Mouse (Mus musculus) gastrocnemius, postnatal 14 days (tissue): ENCODE data around the gene Gm17490. TPM values are rescaled to one million over a fixed set of nuclear protein-coding genes. Genes with fewer than 3 reads are reported as not detected.
"Not testable (repeated sequence)": the region's sequence is repeated elsewhere in the genome, so short reads cannot be mapped to it uniquely, and the experiment has no call there.

Source experiments
- DNase-seq: peaks from one replicate; pipeline ENCODE4 v3.0.0; 2021; ENCODE audit warnings: mixed read lengths
- intact Hi-C: fragments of 180-260 bp; cut with DNase I; formaldehyde crosslinking; loops from one replicate; pipeline ENCODE4 v1.15.1; 2025; ENCODE audit warnings: low total_unique reads
- total RNA-seq, 2 experiments: library from RNA; stranded (reverse); gene quantifications; 2 replicates each; pipeline ENCODE4 v1.2.3; 2021

The Gm17490 gene
- total RNA-seq, 2 experiments from 2014 or later: not detected

- no peak for DNase-seq
- intact Hi-C loops: no loop called here
Observed at GRCm38 (mm10) chr2:11636138-11636480, 10.0 kb upstream of the Gm17490 start.

DNA sequence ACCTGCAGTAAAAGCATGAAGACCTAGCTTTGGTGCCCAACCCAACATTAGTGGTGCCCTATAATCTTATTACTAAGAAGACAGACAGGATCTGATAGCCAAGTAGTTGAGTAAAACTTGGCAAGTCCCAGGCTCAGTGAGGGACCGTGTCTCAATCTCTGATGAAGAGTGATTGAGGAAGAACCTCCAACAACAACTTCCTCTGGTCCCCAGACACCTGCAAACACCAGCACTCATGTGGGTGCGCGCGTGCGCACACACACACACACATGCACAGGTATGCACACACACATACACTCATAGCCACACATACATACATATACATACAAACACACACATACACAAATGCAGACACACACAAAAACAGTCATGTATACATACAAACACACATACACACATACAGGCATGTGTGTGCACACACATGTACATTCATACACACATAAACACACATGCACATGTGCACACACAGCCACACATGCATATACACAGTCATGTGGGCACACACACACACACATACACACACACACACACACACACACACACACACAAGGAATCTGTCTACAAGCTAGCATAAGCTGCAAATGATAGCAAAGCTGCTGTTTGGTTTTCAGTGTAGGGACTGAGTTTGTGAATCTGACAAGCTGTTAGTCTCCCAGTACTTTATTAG, 9.5 kb upstream of the Gm17490 start:
- intact Hi-C loops: no loop called here
- no peak for DNase-seq

GRCm38 (mm10) chr2:11635035-11635434, 9.0 kb upstream of the Gm17490 start:
- no peak for DNase-seq
- intact Hi-C loops: no loop called here

GRCm38 (mm10) chr2:11623726-11624125, 2.3 kb downstream of the Gm17490 start:
- intact Hi-C loops: no loop called here
- no peak for DNase-seq

- intact Hi-C loops: no loop called here
- no peak for DNase-seq
Observed at GRCm38 (mm10) chr2:11623173-11623572, 2.9 kb downstream of the Gm17490 start.

- no peak for DNase-seq
- intact Hi-C loops: no loop called here
Observed at GRCm38 (mm10) chr2:11619598-11619997, 6.5 kb downstream of the Gm17490 start.

- intact Hi-C loops: no loop called here
- DNase-seq: no peak
Observed at GRCm38 (mm10) chr2:11616846-11617245, 9.2 kb downstream of the Gm17490 start.

GRCm38 (mm10) chr2:11612939-11613338, 13.1 kb downstream of the Gm17490 start:
- DNase-seq, intact Hi-C loops: not testable (repeated sequence)

DNA sequence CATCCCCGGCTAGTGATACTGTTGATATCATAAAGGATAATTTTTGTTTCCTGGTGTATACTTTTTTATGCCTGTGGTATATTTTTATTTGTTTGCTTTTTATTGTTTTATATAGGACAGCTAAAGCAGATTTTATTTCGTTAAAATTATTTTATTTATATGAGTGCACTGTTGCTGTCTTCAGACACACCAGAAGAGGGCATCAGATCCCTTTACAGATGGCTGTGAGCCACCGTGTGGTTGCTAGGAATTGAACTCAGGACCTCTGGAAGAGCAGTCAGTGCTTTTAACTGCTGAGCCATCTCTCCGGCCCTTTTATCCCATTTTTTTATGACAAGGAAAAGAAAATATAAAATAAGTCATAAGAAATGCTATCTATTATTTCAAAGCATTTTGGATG, 19.3 kb downstream of the Gm17490 start:
- intact Hi-C loops, DNase-seq: not testable (repeated sequence)

DNA sequence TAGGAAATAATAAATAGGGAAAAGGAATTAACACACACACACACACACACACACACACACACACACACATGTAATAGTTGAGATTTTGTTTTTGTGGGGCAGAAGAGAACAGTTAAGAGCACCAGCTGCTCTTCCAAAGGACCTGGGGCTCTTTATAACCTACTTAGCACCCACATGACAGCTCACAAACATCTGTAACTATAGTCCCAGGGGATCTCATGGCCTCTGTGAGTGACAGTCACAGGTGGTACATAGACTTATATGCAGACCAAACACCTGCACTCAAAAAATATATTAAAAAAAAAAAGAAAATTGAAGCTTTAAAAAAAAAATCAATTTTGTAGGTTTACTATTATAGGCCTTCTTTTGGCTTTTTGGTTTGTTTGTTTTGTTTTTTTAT, 21.2 kb downstream of the Gm17490 start:
- intact Hi-C loops: no loop called here
- no peak for DNase-seq

DNA sequence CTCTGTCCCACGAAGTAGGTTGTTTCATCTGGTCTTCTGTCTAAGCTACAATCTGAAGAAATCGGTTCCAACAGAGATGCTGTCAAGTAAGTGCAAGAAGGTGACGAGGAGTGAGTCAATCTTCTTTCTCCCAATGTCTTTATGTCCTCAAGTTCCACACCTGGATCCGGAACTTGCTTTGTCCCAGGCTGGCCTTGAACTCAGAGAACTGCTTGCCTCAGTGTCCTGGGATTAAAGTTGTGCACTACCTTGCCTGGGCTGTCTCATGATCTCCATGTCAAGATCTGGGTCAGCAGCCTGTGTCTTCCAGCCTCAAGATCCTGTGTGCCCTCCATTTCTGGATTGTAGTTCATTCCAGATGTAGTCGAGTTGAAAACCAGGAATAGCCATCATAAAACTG, 22.0 kb downstream of the Gm17490 start, which contains the start of gene Rbm17:
Rbm17 (minus strand) TSS at position 101 of the 400 bp plus-strand sequence.
- no peak for DNase-seq
- intact Hi-C loops: no loop called here

- intact Hi-C loops: no loop called here
- DNase-seq: peak; percentile 95
Observed at GRCm38 (mm10) chr2:11602506-11603489, 23.3 kb downstream of the Gm17490 start.

GRCm38 (mm10) chr2:11601795-11602194, 24.3 kb downstream of the Gm17490 start:
- intact Hi-C loops: no loop called here
- DNase-seq: no peak

- intact Hi-C loops: no loop called here
- no peak for DNase-seq
Observed at GRCm38 (mm10) chr2:11597906-11598305, 28.2 kb downstream of the Gm17490 start.

- intact Hi-C loops: no loop called here
- DNase-seq: no peak
Observed at GRCm38 (mm10) chr2:11596690-11597089, 29.4 kb downstream of the Gm17490 start.

- intact Hi-C loops: no loop called here
- no peak for DNase-seq
Observed at GRCm38 (mm10) chr2:11587996-11588395, 38.1 kb downstream of the Gm17490 start.

DNA sequence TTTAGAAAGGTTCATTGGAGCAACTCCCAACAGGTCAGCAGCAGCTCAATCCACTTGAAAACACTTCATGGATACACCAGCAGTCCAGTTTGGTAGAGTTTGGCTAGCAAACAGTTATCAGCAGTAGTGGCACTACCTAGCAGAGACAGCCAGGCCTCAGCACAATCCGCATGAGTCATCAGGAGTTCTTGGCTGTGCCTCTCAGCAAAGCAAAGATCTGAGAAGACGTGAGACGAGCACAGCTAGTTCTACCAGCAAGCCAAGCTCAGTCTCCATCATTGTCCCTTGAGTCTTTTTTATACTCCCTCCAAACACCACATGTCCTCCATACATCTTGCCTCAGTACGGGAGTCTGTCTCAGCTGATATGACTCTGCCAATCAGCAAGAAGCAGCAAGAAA, 46.7 kb downstream of the Gm17490 start:
- no peak for DNase-seq
- intact Hi-C loops: no loop called here

DNA sequence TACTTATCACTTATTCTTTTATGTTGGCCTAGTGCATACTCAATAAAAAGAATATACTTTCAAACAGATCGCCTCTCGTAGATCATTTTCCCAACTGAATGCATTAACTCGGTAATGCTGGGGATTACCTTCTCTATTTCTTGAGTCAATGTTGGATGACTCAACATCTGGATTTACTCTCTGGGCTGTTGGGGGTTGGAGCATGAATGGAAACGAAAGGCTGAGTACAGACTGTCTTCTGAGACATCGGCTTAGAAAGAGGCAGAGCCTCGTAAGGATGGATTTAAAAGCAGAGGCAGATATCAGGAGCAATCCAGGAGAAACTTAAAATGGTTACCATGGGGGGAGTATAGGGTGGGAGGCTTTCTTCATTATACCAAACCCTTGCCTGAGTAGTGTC, 47.9 kb downstream of the Gm17490 start:
- intact Hi-C loops: no loop called here
- no peak for DNase-seq
